Mouse (Mus musculus): ENCODE data around the gene Ppp1r11.

GRCm38 (mm10) chr17:36989437-36989836 lies 37.9 kb upstream of the Ppp1r11 start, which contains the start of gene H2-M5:
- TF ChIP-seq CTCF (IDR thresholded peaks at IDR 0.05; ENCODE audit: low read depth): no peak
- no peak for TF ChIP-seq EP300 (IDR thresholded peaks at IDR 0.05; ENCODE audit: low read depth)

All from liver, embryonic 14.5 days (tissue).